Mouse (Mus musculus) limb, embryonic 11.5 days (tissue): ENCODE results near the gene Pcp4. TPM values are rescaled to one million over a fixed set of nuclear protein-coding genes. Genes with fewer than 3 reads are reported as not detected.

Experiments used
- ATAC-seq: fragments of 200-750 bp; cut with Nextera tagmentation; 2 replicates; pipeline ENCODE4 v1.8.0; 2017; ENCODE audit warnings: low read depth; ENCODE audit not compliant: insufficient number of reproducible peaks, low FRiP score, low TSS enrichment
- DNase-seq: peaks from one replicate; pipeline ENCODE4 v3.0.0-alpha.2; 2015; ENCODE audit warnings: low spot score
- H3K27ac ChIP-seq: fragments of 300-500 bp; sonication (generic); replicated peaks from 2 replicates; pipeline ENCODE4 v1.5.1; 2014; ENCODE audit warnings: low read depth, mild to moderate bottlenecking, low read length
- H3K27me3 ChIP-seq: fragments of 300-500 bp; sonication (generic); 2 replicates; pipeline ENCODE4 v1.6.1; 2014; ENCODE audit warnings: mild to moderate bottlenecking, low read length, mixed read lengths; ENCODE audit not compliant: control insufficient read depth, insufficient read depth
- H3K36me3 ChIP-seq: fragments of 300-500 bp; sonication (generic); 2 replicates; pipeline ENCODE4 v1.6.1; 2014; ENCODE audit warnings: mild to moderate bottlenecking, low read length, moderate library complexity, mixed read lengths; ENCODE audit not compliant: control insufficient read depth, insufficient read depth
- H3K4me1 ChIP-seq: fragments of 300-500 bp; sonication (generic); 2 replicates; pipeline ENCODE4 v1.6.1; 2014; ENCODE audit warnings: low read length, mixed read lengths; ENCODE audit not compliant: control insufficient read depth, insufficient read depth
- H3K4me2 ChIP-seq: fragments of 300-500 bp; sonication (generic); 2 replicates; pipeline ENCODE4 v1.6.1; 2014; ENCODE audit warnings: low read depth, mild to moderate bottlenecking, moderate library complexity; ENCODE audit not compliant: severe bottlenecking
- H3K4me3 ChIP-seq: fragments of 300-500 bp; sonication (generic); 2 replicates; pipeline ENCODE4 v1.5.1; 2014; ENCODE audit warnings: low read depth, low read length
- H3K9ac ChIP-seq: fragments of 300-500 bp; sonication (generic); 2 replicates; pipeline ENCODE4 v1.6.1; 2014; ENCODE audit warnings: mild to moderate bottlenecking, low read length
- H3K9me3 ChIP-seq: fragments of 300-500 bp; sonication (generic); 2 replicates; pipeline ENCODE4 v1.6.1; 2016; ENCODE audit warnings: low read length; ENCODE audit not compliant: control insufficient read depth
- WGBS: fragments of 180-500 bp; shearing (Covaris S2); extraction: QIAGEN DNeasy Blood & Tissue Kit; methylation state at CpG from one replicate; pipeline ENCODE4 v1.1.7; 2014; 5-methylcytosine and 5-hydroxymethylcytosine counted together
- polyA plus RNA-seq: library from polyadenylated mRNA; unstranded; fragments of >200 nt; fragmentation: Nextera tagmentation; extraction: Ambion mirVana; gene quantifications from 2 replicates; pipeline ENCODE4 v1.2.1, GENCODE M21; 2014

The Pcp4 gene
- polyA plus RNA-seq, 1 experiment from 2014 or later: 11.7 TPM

- DNase-seq: no peak
- H3K4me2 ChIP-seq: no peak overlapping the region
- WGBS: 72% methylated on average over 6 of the region's 6 CpGs
- H3K27ac ChIP-seq: no peak overlapping the region
- no peak overlapping the region for H3K9ac ChIP-seq
- no peaks in the 10 kb centered on the region for H3K4me1 ChIP-seq
- no peaks in the 10 kb centered on the region for H3K27me3 ChIP-seq
- no peaks in the 10 kb centered on the region for H3K36me3 ChIP-seq
- H3K4me3 ChIP-seq: no peak overlapping the region
- ATAC-seq: no peak
- H3K9me3 ChIP-seq: no peaks in the 10 kb centered on the region
These were observed 26.7 kb downstream of the Pcp4 start for GRCm38 (mm10) chr16:96494079-96494478.

GRCm38 (mm10) chr16:96498951-96499350 lies 31.5 kb downstream of the Pcp4 start:
- H3K4me1 ChIP-seq: no peaks in the 10 kb centered on the region
- H3K27me3 ChIP-seq: no peaks in the 10 kb centered on the region
- ATAC-seq (no peak), DNase-seq (no peak)
- H3K36me3 ChIP-seq: no peaks in the 10 kb centered on the region
- H3K9ac ChIP-seq: no peak overlapping the region
- 60% methylated on average over 7 of the region's 7 CpGs for WGBS
- H3K4me3 ChIP-seq: no peak overlapping the region
- no peaks in the 10 kb centered on the region for H3K9me3 ChIP-seq
- H3K4me2 ChIP-seq: no peak overlapping the region
- H3K27ac ChIP-seq: no peak overlapping the region

- WGBS: 83% methylated on average over 6 of the region's 6 CpGs
- ATAC-seq (no peak), DNase-seq (no peak)
- H3K27me3 ChIP-seq: no peaks in the 10 kb centered on the region
- H3K4me1 ChIP-seq: no peaks in the 10 kb centered on the region
- no peak overlapping the region for H3K27ac ChIP-seq
- H3K9ac ChIP-seq: no peak overlapping the region
- no peak overlapping the region for H3K4me2 ChIP-seq
- no peaks in the 10 kb centered on the region for H3K9me3 ChIP-seq
- no peaks in the 10 kb centered on the region for H3K36me3 ChIP-seq
- no peak overlapping the region for H3K4me3 ChIP-seq
These were observed 33.8 kb downstream of the Pcp4 start for GRCm38 (mm10) chr16:96501241-96501640.

- no peak for ATAC-seq
- Histone ChIP-seq H3K36me3 (no peaks in the 10 kb centered on the region), H3K27ac (no peak overlapping the region), H3K4me2 (no peak overlapping the region), H3K27me3 (no peaks in the 10 kb centered on the region), H3K9ac (no peak overlapping the region), H3K9me3 (no peaks in the 10 kb centered on the region), H3K4me1 (no peaks in the 10 kb centered on the region), H3K4me3 (no peak overlapping the region)
- WGBS: 60% methylated on average over 3 of the region's 3 CpGs
- no peak for DNase-seq
These were observed 35.2 kb downstream of the Pcp4 start for GRCm38 (mm10) chr16:96502586-96502985.

- no peak for ATAC-seq
- no peaks in the 10 kb centered on the region for H3K36me3 ChIP-seq
- H3K9me3 ChIP-seq: no peaks in the 10 kb centered on the region
- no peak overlapping the region for H3K4me3 ChIP-seq
- no peak overlapping the region for H3K4me2 ChIP-seq
- H3K9ac ChIP-seq: no peak overlapping the region
- 77% methylated on average over 3 of the region's 3 CpGs for WGBS
- H3K27me3 ChIP-seq: no peaks in the 10 kb centered on the region
- H3K27ac ChIP-seq: no peak overlapping the region
- H3K4me1 ChIP-seq: no peaks in the 10 kb centered on the region
- DNase-seq: no peak
These were observed 47.1 kb downstream of the Pcp4 start for GRCm38 (mm10) chr16:96514466-96514865.

- DNase-seq (no peak), ATAC-seq (no peak)
- Histone ChIP-seq H3K27ac (no peak overlapping the region), H3K36me3 (no peaks in the 10 kb centered on the region), H3K9me3 (no peaks in the 10 kb centered on the region), H3K4me3 (no peak overlapping the region), H3K9ac (no peak overlapping the region), H3K4me1 (no peaks in the 10 kb centered on the region), H3K4me2 (no peak overlapping the region), H3K27me3 (no peaks in the 10 kb centered on the region)
- 88% methylated on average over 3 of the region's 3 CpGs for WGBS
These were observed 60.1 kb downstream of the Pcp4 start for GRCm38 (mm10) chr16:96527476-96527875.

GRCm38 (mm10) chr16:96528471-96528870 lies 61.1 kb downstream of the Pcp4 start:
- Histone ChIP-seq H3K4me3 (no peak overlapping the region), H3K9ac (no peak overlapping the region), H3K4me2 (no peak overlapping the region), H3K9me3 (no peaks in the 10 kb centered on the region), H3K4me1 (no peaks in the 10 kb centered on the region), H3K27ac (no peak overlapping the region), H3K36me3 (no peaks in the 10 kb centered on the region), H3K27me3 (no peaks in the 10 kb centered on the region)
- 86% methylated on average over 4 of the region's 4 CpGs for WGBS
- ATAC-seq (no peak), DNase-seq (no peak)

GRCm38 (mm10) chr16:96529896-96530568 lies 62.6 kb downstream of the Pcp4 start:
- H3K27ac ChIP-seq: no peak overlapping the region
- DNase-seq (no peak), ATAC-seq (no peak)

GRCm38 (mm10) chr16:96530569-96530898 lies 63.1 kb downstream of the Pcp4 start:
- ATAC-seq: no peak
- Histone ChIP-seq H3K9ac (no peak overlapping the region), H3K9me3 (no peaks in the 10 kb centered on the region), H3K27me3 (no peaks in the 10 kb centered on the region), H3K4me3 (no peak overlapping the region), H3K4me2 (no peak overlapping the region), H3K36me3 (no peaks in the 10 kb centered on the region), H3K4me1 (no peaks in the 10 kb centered on the region), H3K27ac (no peak overlapping the region)
- WGBS: 40% methylated on average over 3 of the region's 3 CpGs
- no peak for DNase-seq

More at GRCm38 (mm10) chr16:96529896-96530568, 62.6 kb downstream of the Pcp4 start:
- Histone ChIP-seq H3K9me3 (no peaks in the 10 kb centered on the region), H3K27me3 (no peaks in the 10 kb centered on the region), H3K9ac (no peak overlapping the region), H3K4me1 (no peaks in the 10 kb centered on the region), H3K4me3 (no peak overlapping the region), H3K4me2 (no peak overlapping the region), H3K36me3 (no peaks in the 10 kb centered on the region)
- 71% methylated on average over 9 of the region's 9 CpGs for WGBS
